Mouse (Mus musculus) layer of hippocampus, postnatal 10 days (tissue): ENCODE data around the gene Nup214. TPM values are rescaled to one million over a fixed set of nuclear protein-coding genes. Genes with fewer than 3 reads are reported as not detected.
A peak's percentile ranks its signal among the peaks of the same experiment; 100 is the strongest.

ENCODE experiments used
- DNase-seq, 2 experiments: peaks; one replicate each; pipeline ENCODE4 v3.0.0; 2021; ENCODE audit warnings: low spot score in 2 of 2
- long read RNA-seq: library from polyadenylated mRNA; stranded (forward); transcript quantifications from one replicate; pipeline ENCODE4 v2.0.0, GENCODE M21; 2023
- total RNA-seq, 2 experiments: library from RNA; stranded (reverse); gene quantifications; 2 replicates each; pipeline ENCODE4 v1.2.3; 2021

Nup214 gene
- 10 to 100 TPM; 51.7 to 57.0 TPM for total RNA-seq
- long read RNA-seq, partial matches to known transcripts = 1 of 9 reads
- long read RNA-seq, other reads (novel, unspliced or antisense) = 7 of 9 reads

DNA sequence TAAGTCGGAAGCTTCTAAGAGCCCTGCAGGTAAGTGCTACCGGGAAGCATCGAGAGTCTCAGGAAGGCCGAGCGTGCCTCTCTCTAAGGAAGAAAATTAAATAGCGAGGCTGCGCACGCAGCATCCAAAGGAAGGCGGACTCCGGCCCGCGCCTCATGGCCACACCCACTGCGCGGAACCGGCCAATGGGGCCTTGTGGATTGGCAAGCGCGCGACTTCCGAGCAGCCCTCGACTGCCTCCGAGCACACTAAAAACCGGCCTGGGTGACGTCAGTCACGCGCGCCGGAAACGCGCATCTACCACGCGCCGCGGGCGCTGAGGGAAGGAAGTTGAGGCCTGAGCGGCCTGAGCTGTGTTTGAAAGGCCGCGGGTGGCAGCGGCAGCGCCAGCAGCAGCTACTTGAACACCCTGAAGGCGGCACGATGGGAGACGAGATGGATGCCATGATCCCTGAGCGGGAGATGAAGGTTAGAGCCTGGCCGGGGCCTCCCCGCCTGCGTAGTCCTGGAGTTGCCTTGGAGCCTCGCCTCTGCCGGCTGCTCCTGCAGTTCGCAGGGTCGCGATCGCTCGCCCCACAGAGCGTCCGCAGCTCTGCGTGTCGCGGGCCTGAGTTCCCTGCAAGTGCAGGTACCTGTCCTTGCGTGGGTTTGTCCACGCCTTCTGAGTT, at the start of gene Nup214:
Gene Nup214, plus strand, starts transcription at position 296 of the 668 bp plus-strand sequence.
- DNase-seq = peak; percentile 99

DNA sequence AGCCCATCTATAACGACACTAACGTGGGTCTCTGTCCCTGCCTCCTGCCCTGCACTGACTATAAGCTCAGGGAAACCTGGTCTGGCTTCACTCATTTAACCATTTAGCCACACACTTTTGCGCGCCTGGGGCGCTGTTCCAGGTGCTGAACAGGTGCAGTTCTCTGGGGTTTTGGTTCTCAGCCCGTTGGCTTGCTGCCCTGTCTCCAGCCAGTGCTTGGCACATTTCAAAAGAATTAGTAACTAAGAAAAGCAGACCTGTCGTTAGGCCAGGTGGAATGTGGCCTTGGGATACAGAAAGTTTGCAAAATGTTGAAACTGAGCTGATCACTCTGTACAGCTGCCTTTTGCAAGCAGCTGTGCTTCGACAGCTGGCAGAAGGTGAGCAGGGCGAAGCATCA, 49.4 kb upstream of the Nup214 start:
- no peak for DNase-seq

DNA sequence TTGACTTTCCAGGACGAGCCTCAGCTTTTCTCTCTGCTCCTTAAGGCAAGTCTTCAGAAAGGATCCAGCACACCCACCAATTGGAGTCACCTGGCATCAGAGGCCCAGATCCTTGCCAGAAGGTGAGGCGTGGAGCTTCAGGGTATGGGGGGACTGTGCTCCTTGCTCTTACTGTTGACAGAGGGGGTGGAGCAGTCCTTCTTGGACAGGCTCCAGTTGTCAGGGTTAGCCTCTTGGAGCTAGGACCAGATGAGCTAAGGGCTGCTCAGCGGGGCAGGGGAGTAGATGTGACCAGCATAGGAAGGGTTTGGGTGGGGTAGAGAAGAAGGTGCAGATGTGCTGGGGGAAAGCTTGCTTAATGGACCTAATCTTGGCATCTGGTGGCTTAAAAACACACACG, 48.3 kb upstream of the Nup214 start:
- no peak for DNase-seq

DNA sequence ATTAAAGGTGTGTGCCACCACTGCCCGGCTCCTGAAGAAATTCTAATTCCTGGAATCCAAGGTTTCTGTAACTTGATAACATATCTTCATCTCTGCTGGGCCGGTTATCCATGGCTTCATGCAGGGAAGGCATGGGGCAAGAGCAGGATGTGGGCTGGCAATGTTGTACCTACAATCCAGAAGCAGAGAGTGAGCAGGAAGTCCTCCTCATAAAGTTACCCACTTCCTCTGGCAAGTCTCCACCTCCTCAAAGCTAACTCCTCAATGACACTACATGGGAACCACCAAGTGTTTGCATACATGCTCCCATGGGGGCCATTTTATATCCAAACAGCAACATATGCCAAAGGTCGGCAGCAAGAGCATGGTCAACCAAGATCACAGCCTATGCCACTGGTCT, 44.6 kb upstream of the Nup214 start:
- no peak for DNase-seq

DNA sequence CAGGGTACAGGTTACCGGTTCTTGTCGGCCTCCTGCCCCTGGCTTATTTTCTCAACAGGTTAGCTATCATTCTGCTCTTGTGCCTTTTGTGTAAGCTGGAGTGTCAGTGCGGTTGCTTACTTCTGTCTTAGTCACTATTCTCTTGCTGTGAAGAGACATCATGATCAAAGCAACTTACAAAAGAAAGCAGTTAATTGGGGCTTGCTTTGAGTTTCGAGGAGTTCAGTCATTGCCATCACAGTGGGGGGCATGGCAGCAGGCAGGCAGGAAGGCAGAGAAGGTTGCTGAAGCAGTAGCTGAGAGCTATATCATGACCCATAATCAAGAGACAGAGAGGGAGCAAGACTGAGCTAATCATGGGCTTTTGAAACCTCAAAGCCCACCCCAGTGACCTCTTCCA, 39.7 kb upstream of the Nup214 start:
- no peak for DNase-seq

DNA sequence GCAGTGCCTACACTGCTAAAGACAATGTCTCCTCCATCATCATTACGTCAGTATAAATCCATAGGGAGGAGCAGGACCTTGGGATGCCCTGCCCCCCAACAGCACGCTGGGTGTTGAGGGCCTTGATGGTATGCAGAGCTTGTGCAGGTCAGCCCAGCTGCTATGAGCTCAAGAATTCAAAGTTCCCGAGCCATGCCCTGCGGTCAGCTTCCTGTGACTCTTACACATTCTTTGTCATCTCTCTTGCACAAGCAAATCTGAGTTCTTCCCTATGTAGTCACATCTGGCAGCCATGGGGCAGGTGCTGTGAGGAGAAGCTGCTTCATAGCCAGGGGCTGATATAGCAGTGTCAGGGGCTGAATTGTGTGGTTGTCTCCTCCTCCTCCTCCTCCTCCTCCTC, 39.2 kb upstream of the Nup214 start:
- no peak for DNase-seq

DNA sequence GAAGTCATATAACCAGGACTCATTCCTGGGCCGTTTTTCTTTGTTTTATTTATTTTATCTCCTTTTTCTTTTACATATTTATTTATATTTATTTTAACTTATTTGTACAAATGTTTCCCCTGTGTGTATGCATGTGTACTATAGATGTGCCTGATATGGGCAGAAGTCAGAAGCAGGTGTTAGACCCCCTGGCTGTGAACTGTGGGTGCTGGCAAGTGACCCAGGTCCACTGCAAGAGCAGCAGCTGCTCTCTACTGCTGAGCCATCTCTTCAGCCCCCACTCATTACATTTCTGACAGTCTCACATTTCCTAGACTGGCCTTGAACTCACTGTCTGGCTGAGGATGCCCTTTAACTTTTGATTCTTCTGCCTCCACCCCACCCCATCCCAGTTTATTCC, 35.9 kb upstream of the Nup214 start:
- DNase-seq = no peak

DNA sequence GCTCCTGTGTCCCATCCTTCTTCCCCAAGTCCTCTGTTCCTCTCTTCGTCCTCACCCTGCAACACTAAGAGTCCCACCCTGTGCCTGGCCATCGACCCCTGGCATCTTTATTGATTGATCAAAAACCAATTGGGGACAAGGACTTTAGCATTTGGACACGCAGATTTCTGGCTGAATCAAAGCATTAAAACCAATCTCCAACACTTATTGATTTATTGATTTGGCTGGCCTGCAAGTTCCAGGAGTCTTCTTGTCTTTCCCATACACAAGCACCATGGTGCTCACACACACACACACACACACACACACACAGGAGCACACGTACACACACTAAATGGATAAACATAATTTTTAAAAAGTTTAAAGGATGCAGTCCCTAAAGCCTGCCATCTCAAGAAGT, 31.2 kb upstream of the Nup214 start:
- DNase-seq = no peak

DNA sequence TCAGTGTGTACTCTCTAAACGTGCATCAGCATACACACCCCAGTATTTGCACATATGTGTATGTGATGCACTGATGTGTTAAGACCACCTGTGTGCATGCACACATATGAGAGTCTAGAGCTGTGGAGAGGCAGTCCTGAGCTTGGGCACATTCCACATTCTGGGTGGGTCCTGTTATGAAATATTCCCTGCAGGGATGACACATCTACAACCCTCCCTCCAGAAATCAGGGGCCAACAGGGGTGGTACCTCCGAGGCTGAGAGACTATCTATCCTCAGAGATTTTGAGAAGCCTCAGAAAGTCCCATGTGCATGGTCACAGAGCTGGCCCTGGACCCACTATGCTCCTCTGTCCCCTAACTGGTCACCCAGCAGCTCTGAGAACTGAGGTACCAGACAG, 28.7 kb upstream of the Nup214 start:
- no peak for DNase-seq

DNA sequence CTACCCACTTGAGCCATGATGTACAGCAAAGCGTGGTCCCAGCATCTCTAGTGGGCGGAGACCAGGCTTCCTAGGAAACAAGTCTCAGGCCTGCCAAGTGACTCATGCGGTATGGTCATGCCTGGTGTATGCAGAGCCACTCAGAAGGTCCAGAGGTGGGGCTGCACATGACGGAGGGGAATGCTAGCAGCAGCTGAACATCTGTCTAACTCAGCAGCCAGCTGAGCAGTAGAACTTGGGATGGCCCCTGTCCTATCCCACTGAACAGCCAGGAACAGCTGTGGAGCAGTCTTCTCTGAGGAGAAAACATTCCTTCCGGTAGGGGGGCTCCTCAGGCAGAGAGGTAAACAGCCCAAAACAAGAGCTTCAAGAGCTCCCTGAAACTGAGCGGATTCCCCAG, 25.8 kb upstream of the Nup214 start:
- DNase-seq = no peak

DNA sequence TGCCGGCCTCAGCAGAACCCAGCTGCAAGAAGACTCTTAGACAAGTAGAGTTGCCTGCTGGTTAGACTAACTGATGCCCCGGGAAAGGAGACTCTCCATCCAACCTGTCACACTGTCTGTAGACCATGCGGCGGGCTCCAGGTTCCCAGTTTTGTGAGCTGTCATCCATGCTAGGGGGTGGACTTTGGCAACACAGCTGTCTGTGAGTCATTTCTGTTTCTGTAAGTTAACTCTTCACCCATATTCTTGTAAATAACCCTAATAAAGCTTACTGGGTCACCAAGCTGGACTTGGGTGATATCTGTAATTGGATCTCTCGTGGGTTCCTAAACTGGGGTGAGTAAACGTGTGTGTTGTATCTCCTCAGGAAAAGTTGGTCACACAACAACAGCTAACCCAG, 25.4 kb upstream of the Nup214 start:
- no peak for DNase-seq

DNA sequence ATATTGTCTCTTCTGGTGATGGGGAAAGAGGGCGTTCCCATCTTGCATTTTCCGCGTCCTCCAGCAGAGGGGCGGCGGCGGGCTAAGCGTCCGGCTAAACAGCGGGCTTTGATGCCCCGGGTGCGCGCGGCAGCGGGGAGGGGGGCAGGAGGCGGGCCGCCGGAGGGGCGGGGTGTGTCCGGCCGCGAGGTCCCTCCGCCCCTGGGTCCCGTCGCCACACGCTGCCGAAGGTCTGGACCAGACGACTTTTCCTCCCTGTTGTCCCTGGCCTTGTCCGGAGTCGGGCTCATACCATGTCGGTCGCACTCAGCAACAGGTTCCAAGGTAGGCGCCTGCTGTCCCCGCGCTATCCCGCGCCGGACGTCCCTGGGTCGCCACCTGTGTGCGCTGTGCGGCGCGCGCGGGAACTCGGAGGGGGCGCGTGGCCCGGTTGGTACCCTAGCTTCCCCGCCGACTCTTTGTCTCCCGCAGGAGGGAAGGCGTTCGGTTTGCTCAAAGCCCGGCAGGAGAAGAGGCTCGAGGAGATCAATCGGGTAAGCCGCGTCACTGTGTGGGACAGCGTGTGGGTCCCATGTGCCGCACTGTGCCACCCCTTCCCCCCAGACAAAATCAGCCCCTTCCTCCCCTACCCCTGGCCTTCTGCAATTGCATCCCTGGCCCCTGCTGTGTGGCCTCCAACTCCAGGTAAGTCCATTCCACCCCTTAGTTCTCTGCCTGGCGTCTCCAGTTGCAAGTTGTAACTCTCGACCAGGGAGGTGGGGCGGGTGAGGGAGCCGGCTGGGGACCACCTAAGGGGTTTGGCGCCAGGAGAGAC, 24.0 kb upstream of the Nup214 start, which contains the start of gene Aif1l:
Gene Aif1l, plus strand, starts transcription at position 82 of the 814 bp plus-strand sequence.
- DNase-seq = peak; percentile 59 to 74

DNA sequence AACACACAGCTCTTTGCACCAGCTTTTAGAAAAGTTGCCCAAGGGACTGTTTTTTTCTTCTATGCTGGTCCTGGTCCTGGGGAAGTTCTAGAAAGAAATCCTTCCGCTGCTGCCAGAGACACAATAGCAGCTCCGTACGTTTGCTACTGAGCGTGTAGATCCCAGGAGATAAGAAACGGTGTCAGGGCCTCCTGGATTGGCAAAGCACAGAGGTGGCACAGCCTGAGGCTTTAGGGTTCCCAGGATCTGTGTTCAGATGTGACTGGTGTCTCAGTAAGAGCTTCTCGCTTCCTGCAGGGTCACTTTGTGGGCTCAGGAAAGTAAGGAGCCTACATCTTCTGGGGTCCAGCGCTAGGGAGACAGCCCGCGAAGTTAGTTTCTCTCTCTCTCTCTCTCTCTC, 23.3 kb upstream of the Nup214 start:
- no peak for DNase-seq

DNA sequence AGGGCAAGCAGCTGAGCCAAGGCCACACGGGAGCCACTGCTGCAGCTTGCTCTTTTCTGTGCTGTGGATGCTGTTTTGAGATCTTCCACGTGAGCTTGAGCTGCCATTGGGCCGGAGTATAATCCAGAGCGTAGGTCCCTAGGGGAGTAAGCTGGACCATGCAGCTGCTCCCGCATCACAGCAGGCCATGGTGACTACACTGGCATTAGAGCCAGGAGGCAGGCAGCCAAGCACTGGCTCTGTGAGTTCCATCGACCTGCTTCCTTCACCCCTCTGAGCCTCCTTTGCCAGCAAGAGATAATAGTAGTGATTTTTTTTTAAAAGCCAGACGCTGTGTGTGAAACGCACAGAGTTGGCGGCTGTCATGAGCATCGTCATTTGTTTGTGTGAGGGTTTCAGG, 22.0 kb upstream of the Nup214 start:
- peak; percentile 41 to 43 for DNase-seq

DNA sequence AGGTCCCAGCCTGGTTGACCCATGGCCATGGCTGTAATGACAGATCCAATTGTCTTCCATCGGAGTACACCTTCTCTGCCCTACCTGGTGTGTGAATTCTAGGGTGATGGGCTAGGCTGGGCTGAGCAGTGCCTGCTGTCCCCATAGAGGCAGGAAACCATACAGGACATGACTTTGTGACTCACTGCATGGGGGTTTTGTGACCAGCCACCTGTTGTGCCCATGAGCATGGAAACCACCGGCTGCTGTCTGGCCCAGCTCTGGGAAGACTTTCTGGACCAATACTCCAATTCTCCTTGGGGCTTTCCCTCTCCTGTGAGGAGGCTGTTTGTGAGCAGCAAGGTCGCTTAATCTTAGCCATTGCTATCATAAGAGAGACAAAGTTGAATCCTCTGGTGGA, 21.5 kb upstream of the Nup214 start:
- DNase-seq = no peak

DNA sequence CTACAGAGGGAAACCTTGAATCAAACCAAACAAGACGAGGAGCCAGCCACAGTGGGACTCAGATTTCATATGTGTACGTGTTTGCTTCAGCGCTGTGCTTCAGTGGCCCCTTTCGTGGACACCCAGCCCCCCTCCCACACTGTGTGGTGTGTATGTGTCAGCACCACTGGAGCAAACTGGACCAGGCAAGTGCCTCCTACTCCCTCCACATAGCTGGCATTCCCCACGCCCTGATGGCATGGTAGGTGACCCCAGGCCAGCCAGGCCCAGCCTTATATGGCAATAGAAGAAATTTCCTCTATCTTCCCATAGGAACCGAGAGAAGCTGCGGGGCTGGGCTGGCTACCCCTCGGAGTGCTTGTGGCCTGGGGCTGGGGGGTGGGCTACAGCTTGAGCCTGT, 20.5 kb upstream of the Nup214 start:
- no peak for DNase-seq

DNA sequence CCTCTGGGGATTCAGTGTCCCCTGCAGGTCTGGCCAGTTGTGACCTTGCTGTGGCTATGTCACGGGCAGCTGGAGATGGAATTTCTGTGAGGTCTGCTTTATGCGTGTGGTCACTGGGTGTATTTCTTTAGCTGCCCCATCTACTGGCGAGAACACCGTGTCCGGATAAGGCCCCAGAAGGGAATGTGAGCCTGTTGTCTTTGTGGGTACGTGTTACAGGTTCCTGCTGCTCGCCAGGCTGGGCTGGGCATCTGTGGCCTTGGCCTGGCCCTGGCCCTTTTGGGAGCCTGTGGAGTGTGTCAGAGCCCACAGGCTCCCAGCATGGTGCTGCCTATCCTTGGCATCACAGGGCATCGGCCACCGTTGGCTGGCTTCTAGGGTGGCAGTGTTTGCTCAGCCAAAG, 19.5 kb upstream of the Nup214 start:
- DNase-seq = peak in 1 of 2 experiments; percentile 24

DNA sequence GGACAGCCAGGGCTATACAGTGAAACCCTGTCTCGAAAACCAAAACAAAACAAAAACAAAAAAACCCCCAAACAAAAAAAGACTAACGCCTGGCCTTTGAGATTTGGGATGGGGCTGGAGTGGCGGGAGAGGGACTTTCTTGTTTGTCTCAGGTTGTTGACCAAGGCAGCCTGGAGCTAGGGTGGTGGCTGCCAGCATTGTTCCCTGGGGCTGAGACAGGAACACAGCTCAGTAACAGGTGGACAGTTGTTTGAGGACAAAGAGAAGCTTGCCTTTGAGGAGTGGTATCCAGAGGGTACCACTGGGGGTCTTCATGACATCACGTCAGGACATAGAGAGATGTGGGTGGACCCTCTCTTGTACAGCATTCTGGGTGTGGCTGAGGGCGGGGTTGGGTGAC, 18.6 kb upstream of the Nup214 start:
- no peak for DNase-seq

DNA sequence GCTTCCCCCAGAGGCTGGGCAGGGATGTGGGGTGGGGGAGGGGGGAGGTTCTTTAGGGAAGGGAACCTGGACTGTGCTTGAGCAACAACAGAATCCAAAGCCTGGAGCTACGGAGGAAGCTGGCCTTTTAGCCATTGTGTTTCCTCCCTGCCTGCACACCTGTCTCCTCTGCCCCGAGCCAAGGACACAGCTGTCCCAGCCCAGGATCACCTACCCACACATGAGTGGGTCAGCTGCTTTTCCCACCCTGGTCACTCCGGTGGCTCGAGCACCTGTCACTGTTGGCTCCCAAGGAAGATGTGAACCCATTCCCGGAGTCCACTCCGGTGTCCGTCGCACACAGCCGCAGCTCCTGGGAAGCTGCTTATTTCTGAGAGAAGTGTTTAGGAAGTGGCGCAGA, 17.0 kb upstream of the Nup214 start:
- DNase-seq = no peak

DNA sequence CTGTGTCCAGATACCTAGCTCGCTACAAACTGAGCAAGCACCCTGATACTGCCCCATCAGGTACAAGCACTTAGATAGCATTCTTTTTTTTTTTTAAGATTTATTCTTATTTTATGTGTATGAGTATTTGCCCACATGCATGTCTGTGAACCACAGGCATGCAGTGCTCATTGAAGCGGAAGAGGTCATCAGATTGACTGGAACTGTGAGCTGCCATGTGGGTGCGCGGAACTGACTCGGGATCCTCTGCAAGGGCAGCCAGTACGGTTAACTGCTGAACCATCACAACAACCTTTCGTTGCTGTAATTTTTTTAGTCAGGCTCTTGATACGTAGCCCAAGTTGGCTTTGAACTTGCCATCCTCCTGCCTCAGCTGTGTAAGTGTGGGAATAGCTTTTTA, 13.2 kb upstream of the Nup214 start:
- no peak for DNase-seq

DNA sequence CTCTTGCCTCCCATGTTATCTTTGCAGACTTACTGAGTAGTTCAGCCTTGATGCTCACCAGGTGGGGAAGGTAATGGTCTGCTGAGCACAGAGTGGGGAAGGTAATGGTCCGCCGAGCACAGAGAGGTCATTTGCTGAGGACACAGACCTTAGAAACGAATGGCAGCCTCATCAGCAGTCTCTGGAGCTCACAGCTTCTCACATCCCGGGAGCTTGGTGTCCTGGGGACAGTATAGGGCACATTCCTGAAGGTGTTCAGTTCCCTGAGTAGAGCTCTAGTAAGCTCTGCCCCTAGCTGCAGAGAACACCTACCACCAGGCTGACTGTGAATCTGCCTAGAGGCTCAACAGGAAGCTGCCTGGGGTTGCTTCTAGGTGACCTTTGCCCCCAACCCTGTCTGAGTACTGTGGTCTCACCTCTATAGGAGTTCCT, 12.4 kb upstream of the Nup214 start:
- DNase-seq = no peak

DNA sequence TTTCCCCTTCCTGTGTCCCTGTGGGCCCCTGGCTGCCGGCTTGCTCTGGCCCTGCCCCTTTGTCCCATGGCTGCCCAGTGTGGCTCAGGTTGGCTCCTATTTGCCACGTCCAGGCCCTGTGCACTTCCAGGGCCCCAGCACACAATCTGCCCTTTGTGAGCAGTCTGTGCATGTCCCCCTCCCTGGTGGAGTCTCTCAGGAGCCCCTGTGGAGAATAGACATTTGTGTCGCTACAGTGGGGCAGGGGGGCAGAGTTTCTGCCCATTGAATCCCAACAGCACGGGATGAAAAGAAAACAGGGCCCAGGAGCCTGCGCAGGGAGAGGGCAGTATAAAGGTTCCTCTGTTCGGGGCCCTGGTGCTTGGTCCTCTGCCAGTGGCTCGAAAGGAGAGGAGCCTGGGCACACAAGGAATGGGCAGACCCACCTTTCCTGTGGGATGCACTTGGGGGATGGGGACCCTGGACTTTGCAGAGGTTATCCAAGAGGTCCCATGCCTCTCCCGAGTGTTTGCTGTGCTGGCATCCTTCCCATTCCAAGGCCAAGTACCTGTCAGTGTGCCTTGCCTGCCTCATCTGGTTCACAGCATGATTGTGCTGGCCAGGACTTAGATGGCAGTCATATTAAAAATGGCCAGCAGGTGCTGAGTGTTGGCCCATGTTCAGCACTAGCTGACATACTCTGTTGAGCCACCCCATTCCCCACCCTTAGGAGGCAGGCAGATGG, 11.6 kb upstream of the Nup214 start:
- DNase-seq = peak; percentile 70 to 80
